Mouse (Mus musculus): ENCODE measurements around the gene Hist1h4f.

- no peak for TF ChIP-seq EP300 (IDR thresholded peaks at IDR 0.05; ENCODE audit: low read depth)
- no peak for TF ChIP-seq CTCF (IDR thresholded peaks at IDR 0.05; ENCODE audit: low read depth)
Measured at GRCm38 (mm10) chr13:23506351-23506750, 45.1 kb downstream of the Hist1h4f start.

All from liver, postnatal 0 days (tissue).